Mouse (Mus musculus) thymus, adult 2 months (tissue): ENCODE data around the gene Ccnk.

Experiments used
- CTCF ChIP-seq: fragments of 200-500 bp; IDR thresholded peaks from 2 replicates; pipeline ENCODE4 v1.5.1; 2012; ENCODE audit warnings: mild to moderate bottlenecking, control low read depth, low read length, moderate library complexity, borderline replicate concordance; ENCODE audit not compliant: control insufficient read depth, poor library complexity, insufficient read depth; ENCODE audit errors: extremely low read depth
- POLR2A ChIP-seq: fragments of 200-500 bp; IDR thresholded peaks from 2 replicates; pipeline ENCODE4 v1.6.1; 2012; ENCODE audit warnings: mild to moderate bottlenecking, low read length, control low read depth, moderate library complexity; ENCODE audit not compliant: control insufficient read depth, poor library complexity, insufficient read depth; ENCODE audit errors: extremely low read depth

DNA sequence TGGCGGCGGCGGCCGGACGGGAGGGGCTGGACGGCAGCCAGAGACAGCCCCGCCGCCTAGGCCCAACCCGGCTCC lies 296 bp upstream of the Ccnk start, which contains the start of gene Setd3:
- TF ChIP-seq POLR2A (no peak), CTCF (no peak)
